Mouse (Mus musculus): ENCODE measurements around the gene Ambp.

GRCm38 (mm10) chr4:63156726-63157634 lies 2.4 kb upstream of the Ambp start:
- TF ChIP-seq CTCF (IDR thresholded peaks at IDR 0.05; ENCODE audit: low read depth) (no peak), EP300 (optimal IDR thresholded peaks at IDR 0.05) (no peak)

Measured in stomach, postnatal 0 days (tissue).